Mouse (Mus musculus) embryonic fibroblast, embryonic 13.5 days (primary cell): ENCODE results near the gene Sf3a1.

ENCODE experiments used
- CTCF ChIP-seq: IDR thresholded peaks from 2 replicates; pipeline ENCODE4 v1.5.1; 2011; ENCODE audit warnings: mild to moderate bottlenecking, control low read depth, low read length, moderate library complexity, borderline replicate concordance; ENCODE audit not compliant: insufficient read depth
- POLR2A ChIP-seq: IDR thresholded peaks from 2 replicates; pipeline ENCODE4 v1.6.1; 2011; ENCODE audit warnings: low read depth, mild to moderate bottlenecking, control low read depth, low read length, moderate library complexity

GRCm38 (mm10) chr11:4213107-4213506 is 53.0 kb downstream of the Sf3a1 start:
- TF ChIP-seq POLR2A, result no peak
- TF ChIP-seq CTCF, result no peak
